Mouse (Mus musculus) stomach, postnatal 0 days (tissue): ENCODE data around the gene Chaf1b.

Source experiments
- CTCF ChIP-seq: IDR thresholded peaks from 2 replicates; pipeline ENCODE4 v1.5.1; 2016; ENCODE audit warnings: antibody characterized with exemption, low read depth, mild to moderate bottlenecking, moderate library complexity
- EP300 ChIP-seq: optimal IDR thresholded peaks from 2 replicates; pipeline ENCODE3; 2016; ENCODE audit warnings: antibody characterized with exemption

DNA sequence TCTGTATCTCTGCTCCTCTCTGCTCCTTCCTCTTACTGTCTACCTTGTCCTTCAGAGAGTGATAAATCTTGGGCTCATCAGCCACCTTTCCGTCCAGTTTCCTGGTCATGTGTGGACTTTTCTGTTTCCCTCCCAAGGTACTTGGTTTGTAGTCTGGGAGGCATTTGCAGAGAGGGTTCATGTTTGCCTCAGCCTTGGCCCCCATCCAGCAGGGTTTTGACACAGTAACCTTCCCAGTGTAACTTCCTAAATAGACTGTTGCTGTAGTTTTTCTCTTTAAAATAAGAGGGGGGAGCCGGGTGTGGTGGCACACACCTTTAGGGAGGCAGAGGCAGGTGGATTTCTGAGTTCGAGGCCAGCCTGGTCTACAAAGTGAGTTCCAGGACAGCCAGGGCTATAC is 26.2 kb downstream of the Chaf1b start:
- TF ChIP-seq CTCF = no peak
- TF ChIP-seq EP300 = no peak
